Mouse (Mus musculus) heart, postnatal 0 days (tissue): ENCODE data around the gene Dusp28. TPM values are rescaled to one million over a fixed set of nuclear protein-coding genes. Genes with fewer than 3 reads are reported as not detected.
"Not testable (repeated sequence)": the region's sequence is repeated elsewhere in the genome, so short reads cannot be mapped to it uniquely, and the experiment has no call there.

Experiments
- ATAC-seq: fragments of 200-750 bp; cut with Nextera tagmentation; 2 replicates; pipeline ENCODE4 v1.8.0; 2017; ENCODE audit warnings: low read depth, moderate number of reproducible peaks, moderate library complexity; ENCODE audit not compliant: insufficient read depth
- DNase-seq: peaks from one replicate; pipeline ENCODE4 v3.0.0-alpha.2; 2016; ENCODE audit warnings: low spot score
- H3K27ac ChIP-seq: fragments of 300-500 bp; sonication (generic); 2 replicates; pipeline ENCODE4 v1.5.1; 2014; ENCODE audit warnings: low read depth, mild to moderate bottlenecking
- H3K27me3 ChIP-seq: fragments of 300-500 bp; sonication (generic); 2 replicates; pipeline ENCODE4 v1.6.1; 2014; ENCODE audit warnings: low read length, mixed read lengths; ENCODE audit not compliant: control insufficient read depth, insufficient read depth
- H3K36me3 ChIP-seq: fragments of 300-500 bp; sonication (generic); replicated peaks from 2 replicates; pipeline ENCODE4 v1.6.1; 2014; ENCODE audit warnings: low read length, mixed read lengths; ENCODE audit not compliant: control insufficient read depth, insufficient read depth
- H3K4me1 ChIP-seq: fragments of 300-500 bp; sonication (generic); 2 replicates; pipeline ENCODE4 v1.6.1; 2014; ENCODE audit warnings: antibody characterized with exemption; ENCODE audit not compliant: control insufficient read depth, insufficient read depth
- H3K4me2 ChIP-seq: fragments of 300-500 bp; sonication (generic); 2 replicates; pipeline ENCODE4 v1.6.1; 2014; ENCODE audit warnings: low read depth, mild to moderate bottlenecking, low read length, moderate library complexity
- H3K4me3 ChIP-seq: fragments of 300-500 bp; sonication (generic); 2 replicates; pipeline ENCODE4 v1.5.1; 2014; ENCODE audit warnings: low read depth, low read length
- H3K9ac ChIP-seq: fragments of 300-500 bp; sonication (generic); replicated peaks from 2 replicates; pipeline ENCODE4 v1.6.1; 2014; ENCODE audit warnings: low read depth, low read length, mixed read lengths
- H3K9me3 ChIP-seq: fragments of 300-500 bp; sonication (generic); replicated peaks from 2 replicates; pipeline ENCODE4 v1.6.1; 2016; ENCODE audit warnings: low read length; ENCODE audit not compliant: control insufficient read depth
- CTCF ChIP-seq: IDR thresholded peaks from 2 replicates; pipeline ENCODE4 v1.5.1; 2016; ENCODE audit warnings: antibody characterized with exemption, control low read depth, low read depth
- WGBS: fragments of 180-500 bp; shearing (Covaris S2); extraction: QIAGEN DNeasy Blood & Tissue Kit; methylation state at CpG from one replicate; pipeline ENCODE4 v1.1.7; 2014; 5-methylcytosine and 5-hydroxymethylcytosine counted together
- polyA plus RNA-seq: library from polyadenylated mRNA; unstranded; fragments of >200 nt; fragmentation: Nextera tagmentation; extraction: Ambion mirVana; gene quantifications from 2 replicates; pipeline ENCODE4 v1.2.1, GENCODE M21; 2015
- total RNA-seq: library from RNA; depleted of rRNA; stranded (reverse); fragments of >200 nt; gene quantifications from 2 replicates; pipeline ENCODE4 v1.2.3, GENCODE M21; 2014; ENCODE audit warnings: low replicate concordance; rRNA removed

Dusp28 gene
- total and polyA plus RNA-seq, 2 experiments from 2014 or later, result 21.4 to 23.5 TPM

DNA sequence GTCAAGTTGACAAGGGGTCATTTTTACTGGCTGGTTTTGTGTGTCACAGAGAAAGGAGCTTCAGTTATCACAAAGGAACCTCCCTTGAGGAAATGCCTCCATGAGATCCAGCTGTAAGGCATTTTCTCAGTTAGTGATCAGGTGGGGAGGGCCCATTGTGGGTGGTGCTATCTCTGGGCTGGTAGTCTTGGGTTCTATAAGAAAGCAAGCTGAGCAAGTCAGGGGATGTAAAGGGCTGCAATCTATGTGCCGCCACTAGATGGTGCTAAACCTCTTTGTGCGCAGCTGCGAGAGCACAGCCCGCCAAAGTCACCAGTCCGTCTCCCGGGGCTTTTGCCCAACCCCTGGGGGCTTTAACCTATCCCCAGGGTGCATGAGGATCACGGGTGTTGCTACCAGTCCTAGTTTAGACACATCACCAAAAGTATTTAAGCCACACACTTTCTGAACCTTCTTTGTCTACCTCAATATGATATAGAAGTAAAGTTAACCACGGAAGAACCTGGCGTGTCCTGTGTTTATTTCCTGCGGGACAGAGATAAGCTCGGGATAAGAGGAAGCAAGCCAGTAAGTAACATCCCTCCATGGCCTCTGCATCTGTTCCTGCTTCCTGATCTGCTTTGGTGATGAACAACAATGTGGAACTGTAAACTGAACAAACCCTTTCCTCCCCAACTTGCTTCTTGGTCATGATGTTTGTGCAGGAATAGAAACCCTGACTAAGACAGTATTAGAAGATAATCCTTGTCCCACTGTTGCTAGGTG lies 50.0 kb downstream of the Dusp28 start:
- 4% methylated on average over 11 of the region's 11 CpGs for WGBS
- not testable (repeated sequence) for H3K4me1 ChIP-seq, H3K9me3 ChIP-seq, H3K27me3 ChIP-seq, H3K4me3 ChIP-seq, H3K9ac ChIP-seq, DNase-seq, H3K27ac ChIP-seq, H3K36me3 ChIP-seq
- peak overlapping the region; percentile 28; the same call in 1 of the 2 replicates for H3K4me2 ChIP-seq
- TF ChIP-seq CTCF, result peak; percentile 58
- peak; percentile 53; the same call in 1 of the 2 replicates for ATAC-seq

Other genes with a start within 250 kb of the Dusp28 start
- gene Gpc1, start 75.3 kb upstream of the Dusp28 start, total RNA-seq, result 201 and 227 TPM in 2 replicates
- gene Gpc1, start 75.3 kb upstream of the Dusp28 start, polyA plus RNA-seq, result 52.1 and 53.9 TPM in 2 replicates
- gene Ankmy1, start 4.1 kb upstream of the Dusp28 start, total RNA-seq, result not detected in 2 replicates
- 0.10 TPM in 1 of 2 replicates, not detected in the other for gene Ankmy1, start 4.1 kb upstream of the Dusp28 start, polyA plus RNA-seq
- 73.2 and 89.0 TPM in 2 replicates for gene Rnpepl1, start 3.8 kb downstream of the Dusp28 start, total RNA-seq
- gene Rnpepl1, start 3.8 kb downstream of the Dusp28 start, polyA plus RNA-seq, result 33.0 and 36.3 TPM in 2 replicates
- gene Capn10, start 27.4 kb downstream of the Dusp28 start, total RNA-seq, result 41.9 and 46.3 TPM in 2 replicates
- 10.7 and 12.0 TPM in 2 replicates for gene Capn10, start 27.4 kb downstream of the Dusp28 start, polyA plus RNA-seq
- 0.23 and 0.85 TPM in 2 replicates for gene Gpr35, start 43.9 kb downstream of the Dusp28 start, total RNA-seq
- 0.27 and 0.34 TPM in 2 replicates for gene Gpr35, start 43.9 kb downstream of the Dusp28 start, polyA plus RNA-seq
- not detected in 2 replicates for gene Aqp12, start 99.4 kb downstream of the Dusp28 start, total RNA-seq
- gene Aqp12, start 99.4 kb downstream of the Dusp28 start, polyA plus RNA-seq, result not detected in 2 replicates
- gene Kif1a, start 195.0 kb downstream of the Dusp28 start, total RNA-seq, result 15.6 and 16.4 TPM in 2 replicates
- gene Kif1a, start 195.0 kb downstream of the Dusp28 start, polyA plus RNA-seq, result 7.2 and 7.3 TPM in 2 replicates
- gene Agxt, start 228.3 kb downstream of the Dusp28 start, total RNA-seq, result 0.15 TPM in 1 of 2 replicates, not detected in the other
- gene Agxt, start 228.3 kb downstream of the Dusp28 start, polyA plus RNA-seq, result 0.12 TPM in 1 of 2 replicates, not detected in the other